Mouse (Mus musculus) heart, postnatal 0 days (tissue): ENCODE data around the gene Gm12166. TPM values are rescaled to one million over a fixed set of nuclear protein-coding genes. Genes with fewer than 3 reads are reported as not detected.

Experiments used
- ATAC-seq: fragments of 200-750 bp; cut with Nextera tagmentation; 2 replicates; pipeline ENCODE4 v1.8.0; 2017; ENCODE audit warnings: low read depth, moderate number of reproducible peaks, moderate library complexity; ENCODE audit not compliant: insufficient read depth
- DNase-seq: peaks from one replicate; pipeline ENCODE4 v3.0.0-alpha.2; 2016; ENCODE audit warnings: low spot score
- H3K27ac ChIP-seq: fragments of 300-500 bp; sonication (generic); 2 replicates; pipeline ENCODE4 v1.5.1; 2014; ENCODE audit warnings: low read depth, mild to moderate bottlenecking
- H3K27me3 ChIP-seq: fragments of 300-500 bp; sonication (generic); 2 replicates; pipeline ENCODE4 v1.6.1; 2014; ENCODE audit warnings: low read length, mixed read lengths; ENCODE audit not compliant: control insufficient read depth, insufficient read depth
- H3K36me3 ChIP-seq: fragments of 300-500 bp; sonication (generic); replicated peaks from 2 replicates; pipeline ENCODE4 v1.6.1; 2014; ENCODE audit warnings: low read length, mixed read lengths; ENCODE audit not compliant: control insufficient read depth, insufficient read depth
- H3K4me1 ChIP-seq: fragments of 300-500 bp; sonication (generic); 2 replicates; pipeline ENCODE4 v1.6.1; 2014; ENCODE audit warnings: antibody characterized with exemption; ENCODE audit not compliant: control insufficient read depth, insufficient read depth
- H3K4me2 ChIP-seq: fragments of 300-500 bp; sonication (generic); 2 replicates; pipeline ENCODE4 v1.6.1; 2014; ENCODE audit warnings: low read depth, mild to moderate bottlenecking, low read length, moderate library complexity
- H3K4me3 ChIP-seq: fragments of 300-500 bp; sonication (generic); 2 replicates; pipeline ENCODE4 v1.5.1; 2014; ENCODE audit warnings: low read depth, low read length
- H3K9ac ChIP-seq: fragments of 300-500 bp; sonication (generic); replicated peaks from 2 replicates; pipeline ENCODE4 v1.6.1; 2014; ENCODE audit warnings: low read depth, low read length, mixed read lengths
- H3K9me3 ChIP-seq: fragments of 300-500 bp; sonication (generic); replicated peaks from 2 replicates; pipeline ENCODE4 v1.6.1; 2016; ENCODE audit warnings: low read length; ENCODE audit not compliant: control insufficient read depth
- CTCF ChIP-seq: IDR thresholded peaks from 2 replicates; pipeline ENCODE4 v1.5.1; 2016; ENCODE audit warnings: antibody characterized with exemption, control low read depth, low read depth
- EP300 ChIP-seq: IDR thresholded peaks from 2 replicates; pipeline ENCODE4 v1.6.1; 2016; ENCODE audit warnings: antibody characterized with exemption, low read depth
- WGBS: fragments of 180-500 bp; shearing (Covaris S2); extraction: QIAGEN DNeasy Blood & Tissue Kit; methylation state at CpG from one replicate; pipeline ENCODE4 v1.1.7; 2014; 5-methylcytosine and 5-hydroxymethylcytosine counted together
- polyA plus RNA-seq: library from polyadenylated mRNA; unstranded; fragments of >200 nt; fragmentation: Nextera tagmentation; extraction: Ambion mirVana; gene quantifications from 2 replicates; pipeline ENCODE4 v1.2.1, GENCODE M21; 2015
- total RNA-seq: library from RNA; depleted of rRNA; stranded (reverse); fragments of >200 nt; gene quantifications from 2 replicates; pipeline ENCODE4 v1.2.3, GENCODE M21; 2014; ENCODE audit warnings: low replicate concordance

Gm12166 gene
- total and polyA plus RNA-seq, 2 experiments from 2014 or later, result 1.8 to 3.9 TPM

GRCm38 (mm10) chr11:46038901-46039300, 13.2 kb downstream of the Gm12166 start:
- Histone ChIP-seq H3K27me3 (no peaks in the 10 kb centered on the region), H3K9ac (no peak overlapping the region), H3K36me3 (no peaks in the 10 kb centered on the region), H3K4me1 (peaks cover 3% of the 10 kb centered on the region; the same call in 1 of the 2 replicates), H3K4me2 (peak overlapping the region; percentile 28), H3K4me3 (no peak overlapping the region), H3K27ac (no peak overlapping the region), H3K9me3 (no peaks in the 10 kb centered on the region)
- DNase-seq (no peak), ATAC-seq (no peak)
- no peak for TF ChIP-seq EP300
- no peak for TF ChIP-seq CTCF
- 71% methylated on average over 15 of the region's 15 CpGs for WGBS

GRCm38 (mm10) chr11:46036374-46036773, 15.7 kb downstream of the Gm12166 start:
- no peak overlapping the region for H3K27ac ChIP-seq
- WGBS, result 95% methylated on average over 10 of the region's 10 CpGs
- TF ChIP-seq EP300, result no peak
- TF ChIP-seq CTCF, result no peak
- no peaks in the 10 kb centered on the region for H3K9me3 ChIP-seq
- H3K4me2 ChIP-seq, result no peak overlapping the region
- ATAC-seq (no peak), DNase-seq (no peak)
- H3K4me3 ChIP-seq, result no peak overlapping the region
- H3K4me1 ChIP-seq, result peaks cover 3% of the 10 kb centered on the region; the same call in 1 of the 2 replicates
- no peaks in the 10 kb centered on the region for H3K36me3 ChIP-seq
- H3K27me3 ChIP-seq, result no peaks in the 10 kb centered on the region
- H3K9ac ChIP-seq, result no peak overlapping the region

GRCm38 (mm10) chr11:46032956-46033355, 19.2 kb downstream of the Gm12166 start:
- no peak for TF ChIP-seq CTCF
- TF ChIP-seq EP300, result no peak
- DNase-seq, result no peak
- peaks cover 9% of the 10 kb centered on the region for H3K4me1 ChIP-seq
- H3K4me3 ChIP-seq, result no peak overlapping the region
- H3K9me3 ChIP-seq, result no peaks in the 10 kb centered on the region
- 88% methylated on average over 7 of the region's 7 CpGs for WGBS
- no peak overlapping the region for H3K4me2 ChIP-seq
- no peak overlapping the region for H3K9ac ChIP-seq
- no peaks in the 10 kb centered on the region for H3K27me3 ChIP-seq
- ATAC-seq, result no peak
- H3K27ac ChIP-seq, result no peak overlapping the region
- H3K36me3 ChIP-seq, result no peaks in the 10 kb centered on the region

- Histone ChIP-seq H3K36me3 (no peaks in the 10 kb centered on the region), H3K4me1 (peaks cover 9% of the 10 kb centered on the region), H3K27me3 (no peaks in the 10 kb centered on the region), H3K4me3 (no peak overlapping the region), H3K4me2 (no peak overlapping the region), H3K9me3 (no peaks in the 10 kb centered on the region), H3K27ac (no peak overlapping the region), H3K9ac (no peak overlapping the region)
- TF ChIP-seq EP300 (no peak), CTCF (peak; percentile 26; the same call in 1 of the 2 replicates)
- ATAC-seq (no peak), DNase-seq (no peak)
- WGBS, result 46% methylated on average over 3 of the region's 3 CpGs
Measured at GRCm38 (mm10) chr11:46031470-46031869, 20.7 kb downstream of the Gm12166 start.

GRCm38 (mm10) chr11:46030026-46030425, 22.1 kb downstream of the Gm12166 start:
- DNase-seq (no peak), ATAC-seq (no peak)
- no peak overlapping the region for H3K9ac ChIP-seq
- no peaks in the 10 kb centered on the region for H3K36me3 ChIP-seq
- H3K9me3 ChIP-seq, result no peaks in the 10 kb centered on the region
- H3K4me3 ChIP-seq, result no peak overlapping the region
- H3K27ac ChIP-seq, result no peak overlapping the region
- no peak overlapping the region for H3K4me2 ChIP-seq
- TF ChIP-seq EP300 (no peak), CTCF (no peak)
- WGBS, result 82% methylated on average over 2 of the region's 2 CpGs
- H3K4me1 ChIP-seq, result peaks cover 9% of the 10 kb centered on the region
- no peaks in the 10 kb centered on the region for H3K27me3 ChIP-seq

GRCm38 (mm10) chr11:46029485-46029884, 22.6 kb downstream of the Gm12166 start:
- ATAC-seq (no peak), DNase-seq (no peak)
- Histone ChIP-seq H3K4me2 (no peak overlapping the region), H3K9me3 (no peaks in the 10 kb centered on the region), H3K36me3 (no peaks in the 10 kb centered on the region), H3K27me3 (no peaks in the 10 kb centered on the region), H3K9ac (no peak overlapping the region), H3K27ac (no peak overlapping the region), H3K4me3 (no peak overlapping the region), H3K4me1 (peaks cover 9% of the 10 kb centered on the region)
- 8% methylated on average over 2 of the region's 2 CpGs for WGBS
- TF ChIP-seq EP300 (no peak), CTCF (no peak)
